Mouse (Mus musculus) embryonic fibroblast, embryonic 13.5 days (primary cell): ENCODE data around the gene Magi2. TPM values are rescaled to one million over a fixed set of nuclear protein-coding genes. Genes with fewer than 3 reads are reported as not detected.

Experiments
- H3K27ac ChIP-seq: 2 replicates; pipeline ENCODE4 v1.5.1; 2012; ENCODE audit warnings: low read length, control low read depth, inconsistent platforms; ENCODE audit not compliant: insufficient read depth
- H3K4me1 ChIP-seq: 2 replicates; pipeline ENCODE4 v1.6.1; 2011; ENCODE audit warnings: low read length; ENCODE audit not compliant: control insufficient read depth, insufficient read depth
- H3K4me3 ChIP-seq: 2 replicates; pipeline ENCODE4 v1.5.1; 2011; ENCODE audit warnings: mild to moderate bottlenecking, control low read depth, low read length; ENCODE audit not compliant: insufficient read depth
- CTCF ChIP-seq: IDR thresholded peaks from 2 replicates; pipeline ENCODE4 v1.5.1; 2011; ENCODE audit warnings: mild to moderate bottlenecking, control low read depth, low read length, moderate library complexity, borderline replicate concordance; ENCODE audit not compliant: insufficient read depth
- POLR2A ChIP-seq: IDR thresholded peaks from 2 replicates; pipeline ENCODE4 v1.6.1; 2011; ENCODE audit warnings: low read depth, mild to moderate bottlenecking, control low read depth, low read length, moderate library complexity
- polyA plus RNA-seq: library from polyadenylated mRNA; stranded (reverse); fragments of >200 nt; gene quantifications from 2 replicates; pipeline ENCODE4 v1.2.4, GENCODE M21; 2011; ENCODE audit warnings: low read depth; ENCODE audit not compliant: missing spikeins, insufficient read length

Magi2 gene
- polyA plus RNA-seq, 1 experiment: 4.6 TPM

DNA sequence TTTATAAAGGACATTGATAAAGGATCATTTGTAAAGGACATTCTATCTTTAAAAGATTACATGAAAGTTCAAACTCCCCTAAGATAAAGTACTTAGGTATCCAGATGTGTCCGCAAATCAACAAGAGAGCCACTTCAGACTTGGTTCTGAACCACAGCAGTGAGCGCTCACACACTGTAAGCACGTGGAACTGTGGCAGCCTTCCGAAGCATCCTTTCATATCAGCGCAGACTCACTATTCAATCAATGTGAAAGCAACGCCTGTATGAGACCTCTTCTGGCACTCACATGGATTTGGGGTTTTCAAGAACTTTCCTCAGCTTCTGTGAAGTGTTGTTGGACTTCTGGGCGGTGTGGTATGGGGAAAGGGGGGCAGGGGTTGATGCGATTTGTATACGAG lies 970.6 kb downstream of the Magi2 start:
- no peak overlapping the region for H3K4me3 ChIP-seq
- no peaks in the 10 kb centered on the region for H3K4me1 ChIP-seq
- TF ChIP-seq POLR2A (no peak), CTCF (no peak)
- H3K27ac ChIP-seq: no peak overlapping the region

DNA sequence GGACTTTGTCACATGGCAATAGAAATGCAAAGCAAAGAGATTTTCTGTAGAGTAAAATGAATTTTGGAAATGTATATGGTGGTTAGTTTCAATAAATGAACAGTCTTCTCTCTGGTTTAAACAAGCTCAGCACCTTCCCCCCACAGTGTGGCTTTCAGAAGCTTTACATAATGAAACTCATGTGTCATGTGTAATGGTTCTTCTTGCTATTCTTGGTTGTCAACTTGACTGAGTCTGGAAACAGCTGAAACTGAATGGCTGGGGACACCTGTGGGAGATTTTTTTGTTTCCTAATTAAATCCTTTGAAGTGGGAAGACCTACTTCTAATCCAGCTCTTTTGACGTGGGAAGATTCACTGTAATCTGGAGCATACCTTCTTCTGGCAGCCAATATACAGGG lies 974.5 kb downstream of the Magi2 start:
- Histone ChIP-seq H3K4me1 (no peaks in the 10 kb centered on the region), H3K27ac (no peak overlapping the region), H3K4me3 (no peak overlapping the region)
- TF ChIP-seq CTCF (no peak), POLR2A (no peak)

DNA sequence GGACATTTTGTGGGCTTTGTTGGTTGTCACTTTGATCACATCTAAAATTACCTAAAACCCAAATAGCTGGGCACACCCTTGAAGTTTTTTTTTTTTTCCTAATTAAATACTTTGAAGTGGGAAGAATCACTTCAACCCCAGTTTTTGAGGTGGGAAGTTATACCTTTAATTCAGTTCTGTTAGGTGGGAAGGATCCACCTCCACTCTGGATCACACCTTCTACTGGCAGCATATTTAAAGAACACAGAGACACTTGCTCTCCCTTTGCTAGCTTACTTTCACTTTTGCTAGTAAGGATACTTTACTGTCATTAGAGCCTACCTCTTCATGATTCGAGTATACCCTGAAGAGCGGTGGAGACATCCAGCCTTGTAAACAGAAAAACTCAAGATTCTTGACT lies 981.3 kb downstream of the Magi2 start:
- TF ChIP-seq CTCF (no peak), POLR2A (no peak)
- Histone ChIP-seq H3K27ac (no peak overlapping the region), H3K4me1 (no peaks in the 10 kb centered on the region), H3K4me3 (no peak overlapping the region)

DNA sequence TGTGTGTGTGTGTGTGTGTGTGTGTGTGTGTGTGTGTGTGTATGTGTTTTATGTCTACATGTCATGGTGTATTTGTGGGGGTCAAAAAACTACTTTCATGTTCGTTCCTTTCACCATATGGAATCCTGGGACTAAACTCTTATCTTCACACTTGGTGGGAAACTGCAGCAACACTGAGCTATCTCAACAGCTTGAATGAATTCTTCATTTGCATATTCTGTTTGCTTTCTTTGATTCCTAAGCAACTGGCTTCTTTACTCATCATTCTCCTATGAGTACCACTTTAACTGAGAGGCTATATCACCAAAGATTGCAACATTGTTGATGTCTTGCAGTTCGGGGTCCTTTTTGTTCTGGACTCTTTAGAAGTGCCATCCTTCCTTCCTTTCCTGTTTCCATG lies 986.5 kb downstream of the Magi2 start:
- TF ChIP-seq POLR2A (no peak), CTCF (no peak)
- H3K4me3 ChIP-seq: no peak overlapping the region
- H3K27ac ChIP-seq: no peak overlapping the region
- H3K4me1 ChIP-seq: no peaks in the 10 kb centered on the region

DNA sequence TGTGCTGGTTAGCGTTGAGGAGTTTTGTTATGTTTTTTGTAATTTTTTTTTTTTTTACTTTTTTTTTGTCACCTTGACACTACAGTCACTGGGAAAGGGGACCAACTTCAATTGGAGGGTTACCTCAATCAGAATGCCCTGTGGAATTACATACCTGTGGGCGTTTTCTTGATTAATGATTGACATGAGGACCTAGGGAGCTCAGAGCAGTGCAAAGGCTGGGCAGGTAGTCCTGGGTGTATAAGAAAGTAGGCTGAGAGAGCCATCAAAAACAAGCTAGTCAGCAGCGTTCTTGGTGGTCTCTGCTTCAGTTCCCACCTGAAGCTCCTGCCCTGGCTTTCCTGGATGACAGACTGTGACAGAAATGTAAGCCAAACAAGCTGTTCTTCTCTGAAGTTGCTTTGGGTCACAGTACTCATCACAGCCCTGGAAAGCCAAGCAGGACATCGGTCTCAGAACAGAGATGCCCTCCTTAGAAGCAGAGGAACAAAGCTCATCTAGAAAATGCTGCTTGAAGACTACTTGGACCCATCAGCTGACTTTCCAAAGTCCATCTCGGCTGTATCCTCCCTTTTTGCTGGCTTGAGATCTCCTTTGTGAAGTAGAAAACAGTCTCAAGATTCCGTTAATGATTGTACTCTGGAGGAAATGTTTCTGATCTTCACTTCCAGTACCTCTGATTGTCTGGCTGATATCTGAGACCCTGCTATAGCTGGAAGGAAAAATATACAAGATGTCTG lies 999.8 kb downstream of the Magi2 start:
- Histone ChIP-seq H3K4me3 (no peak overlapping the region), H3K4me1 (no peaks in the 10 kb centered on the region), H3K27ac (no peak overlapping the region)
- TF ChIP-seq CTCF (no peak), POLR2A (no peak)

DNA sequence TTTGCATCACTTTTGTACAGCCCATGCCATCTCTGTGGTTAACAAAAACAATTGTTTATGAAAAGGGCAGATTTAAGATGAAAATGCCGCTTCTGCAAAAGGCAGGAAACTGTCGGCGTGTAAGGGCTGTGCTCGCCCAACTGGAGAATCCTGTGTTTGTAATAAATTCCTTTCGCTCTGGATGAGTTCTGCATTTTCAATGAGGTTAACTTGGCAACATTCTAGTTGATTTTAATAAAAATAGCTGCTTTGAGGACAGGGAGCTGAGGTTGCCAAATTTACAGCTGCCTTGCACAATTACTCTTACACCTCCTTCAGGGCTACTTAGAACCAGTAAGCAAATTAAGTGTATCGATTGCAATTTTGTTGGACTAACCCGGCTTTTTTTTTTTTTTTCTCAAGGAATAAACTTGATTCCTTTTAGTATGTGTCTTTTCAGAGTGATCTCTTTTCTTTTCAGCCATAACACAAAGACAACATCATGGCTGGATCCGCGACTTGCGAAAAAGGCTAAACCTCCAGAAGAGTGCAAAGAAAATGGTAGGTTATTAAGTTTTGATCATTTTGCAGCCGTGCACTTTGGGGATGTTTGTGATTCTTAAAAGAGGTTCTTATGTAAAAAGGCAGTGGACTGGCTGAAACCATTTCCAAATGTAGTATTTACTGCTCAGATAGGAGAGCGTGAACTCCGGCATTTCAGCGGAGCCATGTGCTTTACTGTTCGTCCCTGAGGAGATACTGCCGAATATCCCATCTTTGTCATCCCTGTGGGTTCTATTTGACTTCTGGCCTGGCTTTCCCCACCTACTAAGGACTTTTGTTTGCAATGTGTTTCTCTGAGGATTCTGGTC lies 1001.3 kb downstream of the Magi2 start:
- no peak for TF ChIP-seq POLR2A
- no peak for TF ChIP-seq CTCF
- H3K27ac ChIP-seq: no peak overlapping the region
- no peak overlapping the region for H3K4me3 ChIP-seq
- H3K4me1 ChIP-seq: no peaks in the 10 kb centered on the region

DNA sequence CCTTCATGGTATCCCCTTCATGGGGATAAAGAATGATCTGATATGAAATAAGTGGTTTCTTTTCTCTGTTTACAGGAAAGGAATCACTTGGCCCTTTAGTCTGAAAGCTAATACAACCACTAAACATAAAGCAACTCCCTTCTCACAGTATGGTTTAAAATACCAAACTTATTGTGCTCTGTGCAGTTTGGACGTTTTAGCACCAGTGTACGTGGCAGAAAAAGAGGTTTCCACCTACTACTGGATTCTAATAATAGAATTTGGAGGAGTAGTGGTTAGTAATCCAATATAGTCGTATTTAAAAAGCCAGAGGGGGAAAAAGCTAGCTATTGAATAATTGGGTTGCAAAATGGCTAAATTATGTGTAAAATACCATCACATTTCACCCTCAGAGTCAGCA lies 1005.1 kb downstream of the Magi2 start:
- Histone ChIP-seq H3K4me3 (no peak overlapping the region), H3K27ac (no peak overlapping the region), H3K4me1 (no peaks in the 10 kb centered on the region)
- TF ChIP-seq CTCF (no peak), POLR2A (no peak)

DNA sequence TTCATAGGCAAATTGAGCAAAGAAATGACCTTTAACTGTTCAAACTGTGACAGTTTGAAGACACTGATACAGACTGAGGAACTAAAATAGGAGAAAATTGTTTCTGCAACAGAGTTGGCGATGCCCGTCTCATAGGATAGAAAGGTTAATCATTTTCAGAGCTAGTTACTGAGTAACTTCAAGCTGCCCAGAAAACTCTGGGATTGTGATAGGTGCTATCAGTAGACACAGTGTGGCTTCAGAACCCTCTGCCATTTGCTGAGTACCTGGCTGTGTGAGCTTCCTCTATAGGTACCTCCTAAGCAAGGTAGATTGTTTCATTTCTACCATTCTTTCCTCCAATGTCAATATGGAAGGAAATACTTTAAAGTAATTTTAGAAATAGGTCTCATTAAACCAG lies 1014.7 kb downstream of the Magi2 start:
- no peak overlapping the region for H3K4me3 ChIP-seq
- no peaks in the 10 kb centered on the region for H3K4me1 ChIP-seq
- TF ChIP-seq CTCF: no peak
- TF ChIP-seq POLR2A: no peak
- no peak overlapping the region for H3K27ac ChIP-seq

DNA sequence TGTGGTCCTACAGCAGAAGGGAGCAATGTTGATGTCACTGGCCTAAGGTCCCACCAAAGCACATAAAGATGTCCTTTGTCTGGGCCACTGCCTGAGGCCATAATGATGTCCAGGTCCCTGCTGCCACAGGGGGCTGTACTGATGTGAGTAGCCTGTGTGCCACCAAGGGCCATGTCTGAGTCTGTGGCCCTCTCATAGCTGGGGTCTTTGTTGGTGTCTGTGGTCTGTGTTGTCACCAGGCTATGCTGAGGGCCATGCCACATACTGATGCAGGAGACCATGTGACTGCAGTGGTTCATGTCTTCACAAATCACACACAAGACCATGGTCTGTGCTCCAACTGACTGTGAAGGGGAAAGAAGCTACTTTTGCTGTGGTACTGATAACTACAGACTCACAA lies 1015.7 kb downstream of the Magi2 start:
- TF ChIP-seq POLR2A: no peak
- no peak for TF ChIP-seq CTCF
- no peaks in the 10 kb centered on the region for H3K4me1 ChIP-seq
- H3K4me3 ChIP-seq: no peak overlapping the region
- H3K27ac ChIP-seq: no peak overlapping the region

DNA sequence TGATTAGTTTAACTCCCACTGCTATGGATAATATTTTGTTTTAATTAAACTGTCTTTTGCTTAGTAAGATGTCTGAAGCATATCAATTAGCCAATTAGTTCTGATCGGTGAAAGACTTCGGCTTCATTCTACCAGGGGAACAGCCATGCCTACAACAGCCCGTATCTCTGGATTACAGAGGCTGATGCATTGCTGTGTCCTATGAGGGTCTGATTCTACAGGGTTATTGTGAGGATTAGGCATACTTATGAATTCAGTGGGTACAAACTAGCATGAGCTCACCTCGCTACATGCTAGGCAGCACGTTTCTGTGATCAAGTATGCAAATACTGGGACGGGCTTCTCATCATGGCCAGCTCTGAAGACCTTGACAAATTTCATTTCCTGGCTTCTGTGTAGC lies 1022.5 kb downstream of the Magi2 start:
- no peak overlapping the region for H3K4me3 ChIP-seq
- TF ChIP-seq POLR2A (no peak), CTCF (no peak)
- H3K27ac ChIP-seq: no peak overlapping the region
- no peaks in the 10 kb centered on the region for H3K4me1 ChIP-seq
